Mouse (Mus musculus) retina, embryonic 14.5 days (tissue): ENCODE data around the gene Actr3.
"Not testable (repeated sequence)": the region's sequence is repeated elsewhere in the genome, so short reads cannot be mapped to it uniquely, and the experiment has no call there.

Experiments used
- DNase-seq: peaks from one replicate; pipeline ENCODE4 v3.0.0-alpha.2; 2015; ENCODE audit warnings: low spot score

Gene Actr3

GRCm38 (mm10) chr1:125438826-125439225, 3.3 kb upstream of the Actr3 start:
- no peak for DNase-seq

- DNase-seq = no peak
Measured at GRCm38 (mm10) chr1:125437927-125438326, 2.4 kb upstream of the Actr3 start.

GRCm38 (mm10) chr1:125437161-125437560, 1.6 kb upstream of the Actr3 start:
- no peak for DNase-seq

GRCm38 (mm10) chr1:125435018-125435368, 534 bp downstream of the Actr3 start:
- DNase-seq = no peak

- peak; percentile 58 for DNase-seq
Measured at GRCm38 (mm10) chr1:125434485-125435001, 984 bp downstream of the Actr3 start.

GRCm38 (mm10) chr1:125431286-125431685, 4.2 kb downstream of the Actr3 start:
- no peak for DNase-seq

GRCm38 (mm10) chr1:125430737-125431136, 4.8 kb downstream of the Actr3 start:
- DNase-seq = no peak

- no peak for DNase-seq
Measured at GRCm38 (mm10) chr1:125429984-125430383, 5.5 kb downstream of the Actr3 start.

- no peak for DNase-seq
Measured at GRCm38 (mm10) chr1:125428315-125428714, 7.2 kb downstream of the Actr3 start.

GRCm38 (mm10) chr1:125426387-125427045, 9.0 kb downstream of the Actr3 start:
- no peak for DNase-seq

- DNase-seq = no peak
Measured at GRCm38 (mm10) chr1:125419906-125420305, 15.6 kb downstream of the Actr3 start.

- no peak for DNase-seq
Measured at GRCm38 (mm10) chr1:125418732-125419131, 16.8 kb downstream of the Actr3 start.

GRCm38 (mm10) chr1:125407220-125407619, 28.3 kb downstream of the Actr3 start:
- DNase-seq = no peak

- no peak for DNase-seq
Measured at GRCm38 (mm10) chr1:125395391-125395790, 40.1 kb downstream of the Actr3 start.

- DNase-seq = not testable (repeated sequence)
Measured at GRCm38 (mm10) chr1:125393324-125393723, 42.2 kb downstream of the Actr3 start.

- DNase-seq = not testable (repeated sequence)
Measured at GRCm38 (mm10) chr1:125390065-125390754, 45.3 kb downstream of the Actr3 start.

GRCm38 (mm10) chr1:125389634-125390033, 45.9 kb downstream of the Actr3 start:
- not testable (repeated sequence) for DNase-seq

- no peak for DNase-seq
Measured at GRCm38 (mm10) chr1:125388370-125388769, 47.2 kb downstream of the Actr3 start.

GRCm38 (mm10) chr1:125386217-125386616, 49.3 kb downstream of the Actr3 start:
- DNase-seq = no peak

- no peak for DNase-seq
Measured at GRCm38 (mm10) chr1:125382622-125383021, 52.9 kb downstream of the Actr3 start.

GRCm38 (mm10) chr1:125378889-125379288, 56.6 kb downstream of the Actr3 start:
- DNase-seq = no peak

- peak; percentile 55 for DNase-seq
Measured at GRCm38 (mm10) chr1:125372855-125373254, 62.7 kb downstream of the Actr3 start.

GRCm38 (mm10) chr1:125370779-125371178, 64.7 kb downstream of the Actr3 start:
- DNase-seq = peak; percentile 92
